Mouse (Mus musculus) T-cell, adult 2 months (primary cell): ENCODE results near the gene Dlec1.

ENCODE experiments used
- DNase-seq: peaks from one replicate; pipeline ENCODE4 v3.0.0; 2022; ENCODE audit warnings: low spot score

Dlec1 gene

GRCm38 (mm10) chr9:119101992-119102782, at the start of gene Dlec1:
Gene Dlec1, plus strand, starts transcription at chr9:119102478.
- peak; percentile 59 for DNase-seq

- DNase-seq: no peak
These were observed 48.2 kb upstream of the Dlec1 start for GRCm38 (mm10) chr9:119053964-119054576.

GRCm38 (mm10) chr9:119055336-119055735, 46.9 kb upstream of the Dlec1 start:
- DNase-seq: no peak

GRCm38 (mm10) chr9:119058245-119058644, 44.0 kb upstream of the Dlec1 start:
- DNase-seq: no peak

- no peak for DNase-seq
These were observed 41.6 kb upstream of the Dlec1 start for GRCm38 (mm10) chr9:119060701-119061100.

GRCm38 (mm10) chr9:119063036-119063644, 39.1 kb upstream of the Dlec1 start:
- no peak for DNase-seq

- no peak for DNase-seq
These were observed 38.0 kb upstream of the Dlec1 start for GRCm38 (mm10) chr9:119064296-119064695.

- DNase-seq: peak; percentile 33
These were observed 34.7 kb upstream of the Dlec1 start for GRCm38 (mm10) chr9:119067601-119068000.

GRCm38 (mm10) chr9:119068266-119068665, 34.0 kb upstream of the Dlec1 start:
- no peak for DNase-seq

- no peak for DNase-seq
These were observed 32.0 kb upstream of the Dlec1 start for GRCm38 (mm10) chr9:119070173-119070825.

GRCm38 (mm10) chr9:119071786-119072185, 30.5 kb upstream of the Dlec1 start:
- no peak for DNase-seq

- DNase-seq: no peak
These were observed 28.9 kb upstream of the Dlec1 start for GRCm38 (mm10) chr9:119073184-119073895.

GRCm38 (mm10) chr9:119075685-119076084, 26.6 kb upstream of the Dlec1 start:
- DNase-seq: no peak

GRCm38 (mm10) chr9:119080040-119080675, 22.1 kb upstream of the Dlec1 start:
- no peak for DNase-seq

- no peak for DNase-seq
These were observed 20.2 kb upstream of the Dlec1 start for GRCm38 (mm10) chr9:119082039-119082438.

GRCm38 (mm10) chr9:119082656-119083430, 19.4 kb upstream of the Dlec1 start:
- DNase-seq: no peak

- no peak for DNase-seq
These were observed 18.3 kb upstream of the Dlec1 start for GRCm38 (mm10) chr9:119083966-119084365.

- no peak for DNase-seq
These were observed 15.8 kb upstream of the Dlec1 start for GRCm38 (mm10) chr9:119086451-119086850.

GRCm38 (mm10) chr9:119087309-119087708, 15.0 kb upstream of the Dlec1 start:
- DNase-seq: no peak

GRCm38 (mm10) chr9:119088148-119088801, 14.0 kb upstream of the Dlec1 start:
- peak; percentile 57 for DNase-seq
